Mouse (Mus musculus): Measurements from ENCODE around the gene Pard3. TPM values are rescaled to one million over a fixed set of nuclear protein-coding genes. Genes with fewer than 3 reads are reported as not detected.

Pard3 gene
- total RNA-seq, 2 experiments from 2014 or later, result not detected

- ATAC-seq (replicated peaks; ENCODE audit: low FRiP score, low TSS enrichment, poor library complexity, severe bottlenecking), result no peak
Measured at GRCm38 (mm10) chr8:127315811-127316210, 252.1 kb downstream of the Pard3 start.

- ATAC-seq (replicated peaks; ENCODE audit: low FRiP score, low TSS enrichment, poor library complexity, severe bottlenecking), result no peak
Measured at GRCm38 (mm10) chr8:127317914-127318313, 254.2 kb downstream of the Pard3 start.

- ATAC-seq (replicated peaks; ENCODE audit: low FRiP score, low TSS enrichment, poor library complexity, severe bottlenecking), result no peak
Measured at GRCm38 (mm10) chr8:127318377-127319159, 254.9 kb downstream of the Pard3 start.

- ATAC-seq (replicated peaks; ENCODE audit: low FRiP score, low TSS enrichment, poor library complexity, severe bottlenecking), result no peak
Measured at GRCm38 (mm10) chr8:127320930-127321329, 257.2 kb downstream of the Pard3 start.

- ATAC-seq (replicated peaks; ENCODE audit: low FRiP score, low TSS enrichment, poor library complexity, severe bottlenecking), result no peak
Measured at GRCm38 (mm10) chr8:127323583-127324360, 260.1 kb downstream of the Pard3 start.

GRCm38 (mm10) chr8:127324836-127325570 is 261.3 kb downstream of the Pard3 start:
- no peak for ATAC-seq (replicated peaks; ENCODE audit: low FRiP score, low TSS enrichment, poor library complexity, severe bottlenecking)

GRCm38 (mm10) chr8:127325749-127326148 is 262.1 kb downstream of the Pard3 start:
- ATAC-seq (replicated peaks; ENCODE audit: low FRiP score, low TSS enrichment, poor library complexity, severe bottlenecking), result no peak

GRCm38 (mm10) chr8:127330258-127331187 is 266.8 kb downstream of the Pard3 start:
- ATAC-seq (replicated peaks; ENCODE audit: low FRiP score, low TSS enrichment, poor library complexity, severe bottlenecking), result no peak

- ATAC-seq (replicated peaks; ENCODE audit: low FRiP score, low TSS enrichment, poor library complexity, severe bottlenecking), result peak; percentile 69; the same call in 1 of the 2 replicates
Measured at GRCm38 (mm10) chr8:127331751-127332150, 268.1 kb downstream of the Pard3 start.

GRCm38 (mm10) chr8:127335216-127335615 is 271.5 kb downstream of the Pard3 start:
- no peak for ATAC-seq (replicated peaks; ENCODE audit: low FRiP score, low TSS enrichment, poor library complexity, severe bottlenecking)

GRCm38 (mm10) chr8:127338183-127338582 is 274.5 kb downstream of the Pard3 start:
- ATAC-seq (replicated peaks; ENCODE audit: low FRiP score, low TSS enrichment, poor library complexity, severe bottlenecking), result no peak

- ATAC-seq (replicated peaks; ENCODE audit: low FRiP score, low TSS enrichment, poor library complexity, severe bottlenecking), result no peak
Measured at GRCm38 (mm10) chr8:127341046-127341445, 277.4 kb downstream of the Pard3 start.

GRCm38 (mm10) chr8:127343115-127343514 is 279.4 kb downstream of the Pard3 start:
- no peak for ATAC-seq (replicated peaks; ENCODE audit: low FRiP score, low TSS enrichment, poor library complexity, severe bottlenecking)

GRCm38 (mm10) chr8:127344421-127344820 is 280.7 kb downstream of the Pard3 start:
- ATAC-seq (replicated peaks; ENCODE audit: low FRiP score, low TSS enrichment, poor library complexity, severe bottlenecking), result no peak

- ATAC-seq (replicated peaks; ENCODE audit: low FRiP score, low TSS enrichment, poor library complexity, severe bottlenecking), result no peak
Measured at GRCm38 (mm10) chr8:127345912-127346423, 282.3 kb downstream of the Pard3 start.

- no peak for ATAC-seq (replicated peaks; ENCODE audit: low FRiP score, low TSS enrichment, poor library complexity, severe bottlenecking)
Measured at GRCm38 (mm10) chr8:127347890-127348495, 284.3 kb downstream of the Pard3 start.

- no peak for ATAC-seq (replicated peaks; ENCODE audit: low FRiP score, low TSS enrichment, poor library complexity, severe bottlenecking)
Measured at GRCm38 (mm10) chr8:127361796-127362195, 298.1 kb downstream of the Pard3 start.

GRCm38 (mm10) chr8:127368347-127368746 is 304.7 kb downstream of the Pard3 start:
- ATAC-seq (replicated peaks; ENCODE audit: low FRiP score, low TSS enrichment, poor library complexity, severe bottlenecking), result no peak

Data from megakaryocyte-erythroid progenitor cell, adult 5-6 weeks (primary cell).